Mouse (Mus musculus): Measurements from ENCODE around the gene Adamts17. TPM values are rescaled to one million over a fixed set of nuclear protein-coding genes. Genes with fewer than 3 reads are reported as not detected.

Adamts17 gene
- total and polyA plus RNA-seq, 3 experiments = 0.33 to 0.42 TPM; not detected in 1

- Histone ChIP-seq H3K27me3 (ENCODE audit: control insufficient read depth in 1 of 2, insufficient read depth in 2 of 2, low read length in 2 of 2) (no peaks in the 10 kb centered on the region), H3K36me3 (ENCODE audit: control insufficient read depth in 1 of 2, insufficient read depth in 2 of 2, low read length in 2 of 2) (no peaks in the 10 kb centered on the region)
Measured at GRCm38 (mm10) chr7:67051089-67051718, 211.7 kb downstream of the Adamts17 start.

DNA sequence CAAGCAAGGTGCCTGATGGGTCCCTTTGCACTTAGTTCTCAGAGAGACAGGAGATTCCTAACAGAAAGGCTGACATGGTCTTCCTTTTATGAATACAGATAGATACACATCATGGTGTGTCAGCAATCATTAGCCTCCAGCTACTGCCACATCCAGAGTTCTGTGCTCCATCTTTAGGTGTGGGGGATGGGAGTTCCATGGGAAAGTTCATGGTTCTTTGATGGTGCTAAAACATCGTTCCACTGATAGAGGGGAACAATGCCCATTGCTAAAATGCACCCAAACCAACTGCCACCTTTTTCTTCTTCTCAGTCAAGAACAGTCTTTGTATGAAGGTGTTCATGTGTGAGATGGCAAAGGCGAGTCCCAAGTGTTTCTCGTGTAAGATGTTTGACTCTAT lies 215.3 kb downstream of the Adamts17 start:
- Histone ChIP-seq H3K4me1 (ENCODE audit: control insufficient read depth in 1 of 2, insufficient read depth in 2 of 2, low read length in 2 of 2) (no peaks in the 10 kb centered on the region), H3K79me2 (ENCODE audit: control insufficient read depth, insufficient read depth, low read length, poor library complexity) (no peaks in the 10 kb centered on the region), H3K27me3 (ENCODE audit: control insufficient read depth in 1 of 2, insufficient read depth in 2 of 2, low read length in 2 of 2) (no peaks in the 10 kb centered on the region), H3K36me3 (ENCODE audit: control insufficient read depth in 1 of 2, insufficient read depth in 2 of 2, low read length in 2 of 2) (no peaks in the 10 kb centered on the region), H3K9ac (ENCODE audit: control insufficient read depth, low read depth, low read length, poor library complexity, severe bottlenecking) (no peak overlapping the region), H3K4me3 (ENCODE audit: control insufficient read depth in 1 of 2, insufficient read depth in 1 of 2, low read depth in 2 of 2, low read length in 2 of 2) (no peak overlapping the region), H3K27ac (ENCODE audit: control insufficient read depth, low read depth, low read length) (no peak overlapping the region), H3K9me3 (replicated peaks; ENCODE audit: insufficient read depth, low read length) (no peaks in the 10 kb centered on the region)
- no peak for DNase-seq (ENCODE audit: low read depth, low spot score)
- no peak for TF ChIP-seq BHLHE40 (IDR thresholded peaks at IDR 0.05; ENCODE audit: borderline replicate concordance, low read depth, low read length)
- no peak for TF ChIP-seq POLR2AphosphoS5 (IDR thresholded peaks at IDR 0.05; ENCODE audit: borderline replicate concordance, low read depth, low read length)
- no peak for TF ChIP-seq KAT2A (conservative IDR thresholded peaks at IDR 0.05; ENCODE audit: low read depth, low read length)
- no peak for TF ChIP-seq EP300 (IDR thresholded peaks at IDR 0.05; ENCODE audit: low read depth in 1 of 2, low read length in 2 of 2)
- TF ChIP-seq NELFE (IDR thresholded peaks at IDR 0.05; ENCODE audit: low read depth, low read length) = no peak
- no peak for TF ChIP-seq USF1 (IDR thresholded peaks at IDR 0.05; ENCODE audit: low read depth, low read length)
- TF ChIP-seq ZC3H11A (IDR thresholded peaks at IDR 0.05; ENCODE audit: low read depth, low read length) = no peak
- no peak for TF ChIP-seq ETS1 (IDR thresholded peaks at IDR 0.05; ENCODE audit: low read depth, low read length)
- TF ChIP-seq NRF1 (IDR thresholded peaks at IDR 0.05; ENCODE audit: insufficient read depth, low read depth, low read length, poor library complexity, severe bottlenecking) = no peak
- TF ChIP-seq MYB (IDR thresholded peaks at IDR 0.05; ENCODE audit: low read depth, low read length) = no peak
- no peak for TF ChIP-seq MYC (IDR thresholded peaks at IDR 0.05; ENCODE audit: low read depth, low read length)
- no peak for TF ChIP-seq TAL1 (IDR thresholded peaks at IDR 0.05; ENCODE audit: low read length)
- no peak for TF ChIP-seq UBTF (IDR thresholded peaks at IDR 0.05; ENCODE audit: borderline replicate concordance, insufficient read depth, low read depth, low read length)
- no peak for TF ChIP-seq SMC3 (IDR thresholded peaks at IDR 0.05; ENCODE audit: low read depth, low read length)
- TF ChIP-seq POLR2A (IDR thresholded peaks at IDR 0.05; ENCODE audit: control insufficient read depth in 1 of 2, insufficient read depth in 1 of 2, low read depth in 1 of 2, low read length in 2 of 2, poor library complexity in 1 of 2) = no peak

More at GRCm38 (mm10) chr7:67051089-67051718, 211.7 kb downstream of the Adamts17 start:
- no peak overlapping the region for H3K4me3 ChIP-seq (ENCODE audit: control insufficient read depth in 1 of 2, insufficient read depth in 1 of 2, low read depth in 2 of 2, low read length in 2 of 2)
- no peaks in the 10 kb centered on the region for H3K79me2 ChIP-seq (ENCODE audit: control insufficient read depth, insufficient read depth, low read length, poor library complexity)
- no peak overlapping the region for H3K27ac ChIP-seq (ENCODE audit: control insufficient read depth, low read depth, low read length)
- no peak overlapping the region for H3K9ac ChIP-seq (ENCODE audit: control insufficient read depth, low read depth, low read length, poor library complexity, severe bottlenecking)
- peak; percentile 8 for DNase-seq (ENCODE audit: low read depth, low spot score)
- TF ChIP-seq POLR2AphosphoS2 (IDR thresholded peaks at IDR 0.05; ENCODE audit: low read length) (no peak), USF1 (IDR thresholded peaks at IDR 0.05; ENCODE audit: low read depth, low read length) (no peak), ZMIZ1 (IDR thresholded peaks at IDR 0.05; ENCODE audit: low read depth, low read length) (no peak), SIN3A (IDR thresholded peaks at IDR 0.05; ENCODE audit: low read length) (no peak), RCOR1 (IDR thresholded peaks at IDR 0.05; ENCODE audit: low read depth, low read length) (no peak), POLR2AphosphoS5 (IDR thresholded peaks at IDR 0.05; ENCODE audit: borderline replicate concordance, low read depth, low read length) (no peak), ETS1 (IDR thresholded peaks at IDR 0.05; ENCODE audit: low read depth, low read length) (no peak), CHD2 (IDR thresholded peaks at IDR 0.05; ENCODE audit: low read length) (no peak), SMC3 (IDR thresholded peaks at IDR 0.05; ENCODE audit: low read depth, low read length) (no peak), TCF12 (IDR thresholded peaks at IDR 0.05; ENCODE audit: low read depth, low read length) (no peak), ZKSCAN1 (IDR thresholded peaks at IDR 0.05; ENCODE audit: low read depth, low read length) (no peak), MAX (IDR thresholded peaks at IDR 0.05; ENCODE audit: low read length) (no peak), BHLHE40 (IDR thresholded peaks at IDR 0.05; ENCODE audit: borderline replicate concordance, low read depth, low read length) (no peak), TAL1 (IDR thresholded peaks at IDR 0.05; ENCODE audit: low read length) (no peak), TBP (IDR thresholded peaks at IDR 0.05; ENCODE audit: low read depth, low read length) (no peak), NELFE (IDR thresholded peaks at IDR 0.05; ENCODE audit: low read depth, low read length) (no peak), NRF1 (IDR thresholded peaks at IDR 0.05; ENCODE audit: insufficient read depth, low read depth, low read length, poor library complexity, severe bottlenecking) (no peak), KAT2A (conservative IDR thresholded peaks at IDR 0.05; ENCODE audit: low read depth, low read length) (no peak), ZC3H11A (IDR thresholded peaks at IDR 0.05; ENCODE audit: low read depth, low read length) (no peak), MEF2A (IDR thresholded peaks at IDR 0.05; ENCODE audit: extremely low read depth, insufficient replicate concordance, low read depth, low read length, poor library complexity, severe bottlenecking) (no peak)
- H3K9me3 ChIP-seq (replicated peaks; ENCODE audit: insufficient read depth, low read length) = no peaks in the 10 kb centered on the region
- no peaks in the 10 kb centered on the region for H3K4me1 ChIP-seq (ENCODE audit: control insufficient read depth in 1 of 2, insufficient read depth in 2 of 2, low read length in 2 of 2)

All from MEL (cell line).